Mouse (Mus musculus) kidney, adult 9 months (tissue): ENCODE data around the gene Cdh16.
"Not testable (repeated sequence)": the region's sequence is repeated elsewhere in the genome, so short reads cannot be mapped to it uniquely, and the experiment has no call there.

ENCODE experiments used
- DNase-seq: peaks from one replicate; pipeline ENCODE4 v3.0.0; 2022

Gene Cdh16

GRCm38 (mm10) chr8:104611613-104612012 is 12.6 kb downstream of the Cdh16 start:
- DNase-seq: no peak

- DNase-seq: no peak
Measured at GRCm38 (mm10) chr8:104610185-104610766, 13.9 kb downstream of the Cdh16 start.

- no peak for DNase-seq
Measured at GRCm38 (mm10) chr8:104609222-104609621, 15.0 kb downstream of the Cdh16 start.

GRCm38 (mm10) chr8:104607944-104608343 is 16.3 kb downstream of the Cdh16 start:
- DNase-seq: no peak

GRCm38 (mm10) chr8:104606329-104606728 is 17.9 kb downstream of the Cdh16 start:
- DNase-seq: no peak

- DNase-seq: no peak
Measured at GRCm38 (mm10) chr8:104603245-104603593, 21.0 kb downstream of the Cdh16 start.

- peak; percentile 95 for DNase-seq
Measured at GRCm38 (mm10) chr8:104602468-104603244, 21.5 kb downstream of the Cdh16 start.

- DNase-seq: peak; percentile 62
Measured at GRCm38 (mm10) chr8:104601941-104602371, 22.2 kb downstream of the Cdh16 start.

GRCm38 (mm10) chr8:104601386-104601785 is 22.8 kb downstream of the Cdh16 start:
- DNase-seq: no peak

- DNase-seq: peak; percentile 91
Measured at GRCm38 (mm10) chr8:104598496-104598895, 25.7 kb downstream of the Cdh16 start.

- peak; percentile 73 for DNase-seq
Measured at GRCm38 (mm10) chr8:104597656-104598055, 26.5 kb downstream of the Cdh16 start.

GRCm38 (mm10) chr8:104595773-104596536 is 28.2 kb downstream of the Cdh16 start:
- DNase-seq: peak; percentile 78

- no peak for DNase-seq
Measured at GRCm38 (mm10) chr8:104594611-104595362, 29.4 kb downstream of the Cdh16 start.

- DNase-seq: no peak
Measured at GRCm38 (mm10) chr8:104593536-104594325, 30.5 kb downstream of the Cdh16 start.

- DNase-seq: no peak
Measured at GRCm38 (mm10) chr8:104592566-104592965, 31.6 kb downstream of the Cdh16 start.

GRCm38 (mm10) chr8:104591856-104592255 is 32.3 kb downstream of the Cdh16 start:
- DNase-seq: peak; percentile 76

- DNase-seq: peak; percentile 97
Measured at GRCm38 (mm10) chr8:104591133-104591834, 32.9 kb downstream of the Cdh16 start, which contains the start of gene Pdp2. Gene Pdp2 (plus strand): TSS chr8:104591451.

GRCm38 (mm10) chr8:104590284-104590683 is 33.9 kb downstream of the Cdh16 start:
- DNase-seq: no peak

GRCm38 (mm10) chr8:104584522-104584921 is 39.7 kb downstream of the Cdh16 start:
- DNase-seq: no peak

- DNase-seq: not testable (repeated sequence)
Measured at GRCm38 (mm10) chr8:104577606-104578005, 46.6 kb downstream of the Cdh16 start.

- DNase-seq: no peak
Measured at GRCm38 (mm10) chr8:104576820-104577219, 47.4 kb downstream of the Cdh16 start.
